Mouse (Mus musculus) heart, adult 8-10 months (tissue): ENCODE results near the gene Tm4sf19. TPM values are rescaled to one million over a fixed set of nuclear protein-coding genes. Genes with fewer than 3 reads are reported as not detected.

ENCODE experiments used
- DNase-seq: peaks from one replicate; pipeline ENCODE4 v3.0.0; 2022; ENCODE audit warnings: low spot score
- total RNA-seq, 4 experiments: library from RNA; stranded (reverse); gene quantifications; 2 replicates each; pipeline ENCODE4 v1.2.4; 2022

Gene Tm4sf19
- not detected for total RNA-seq

- no peak for DNase-seq
Observed at GRCm38 (mm10) chr16:32400267-32400666, at the start of gene Tm4sf19. Tm4sf19 (plus strand) TSS chr16:32400506.

GRCm38 (mm10) chr16:32350776-32351175, 49.5 kb upstream of the Tm4sf19 start:
- no peak for DNase-seq

- DNase-seq, result no peak
Observed at GRCm38 (mm10) chr16:32363530-32363929, 36.8 kb upstream of the Tm4sf19 start.

- peak; percentile 16 for DNase-seq
Observed at GRCm38 (mm10) chr16:32371351-32371750, 29.0 kb upstream of the Tm4sf19 start.

GRCm38 (mm10) chr16:32379575-32379974, 20.7 kb upstream of the Tm4sf19 start:
- no peak for DNase-seq

GRCm38 (mm10) chr16:32382901-32383300, 17.4 kb upstream of the Tm4sf19 start:
- DNase-seq, result no peak

- no peak for DNase-seq
Observed at GRCm38 (mm10) chr16:32384885-32385284, 15.4 kb upstream of the Tm4sf19 start.

- DNase-seq, result no peak
Observed at GRCm38 (mm10) chr16:32386826-32387225, 13.5 kb upstream of the Tm4sf19 start.

GRCm38 (mm10) chr16:32389049-32389448, 11.3 kb upstream of the Tm4sf19 start:
- no peak for DNase-seq

- no peak for DNase-seq
Observed at GRCm38 (mm10) chr16:32389841-32390240, 10.5 kb upstream of the Tm4sf19 start.

GRCm38 (mm10) chr16:32390882-32391281, 9.4 kb upstream of the Tm4sf19 start:
- DNase-seq, result no peak

GRCm38 (mm10) chr16:32395679-32396540, 4.4 kb upstream of the Tm4sf19 start:
- DNase-seq, result peak; percentile 42

- DNase-seq, result no peak
Observed at GRCm38 (mm10) chr16:32396541-32396835, 3.8 kb upstream of the Tm4sf19 start.

GRCm38 (mm10) chr16:32398206-32398605, 2.1 kb upstream of the Tm4sf19 start:
- DNase-seq, result no peak

- no peak for DNase-seq
Observed at GRCm38 (mm10) chr16:32401335-32401965, 1.1 kb downstream of the Tm4sf19 start.

GRCm38 (mm10) chr16:32402818-32403217, 2.5 kb downstream of the Tm4sf19 start:
- DNase-seq, result no peak

GRCm38 (mm10) chr16:32405716-32406115, 5.4 kb downstream of the Tm4sf19 start:
- DNase-seq, result no peak

GRCm38 (mm10) chr16:32406671-32407070, 6.4 kb downstream of the Tm4sf19 start:
- DNase-seq, result no peak

GRCm38 (mm10) chr16:32407730-32408129, 7.4 kb downstream of the Tm4sf19 start:
- no peak for DNase-seq

GRCm38 (mm10) chr16:32417457-32417856, 17.2 kb downstream of the Tm4sf19 start:
- DNase-seq, result no peak

GRCm38 (mm10) chr16:32419517-32420483, 19.5 kb downstream of the Tm4sf19 start, which contains the start of gene Tctex1d2:
Tctex1d2 (plus strand) TSS chr16:32419702.
- peak; percentile 95 for DNase-seq

- DNase-seq, result no peak
Observed at GRCm38 (mm10) chr16:32427506-32427905, 27.2 kb downstream of the Tm4sf19 start.
